Mouse (Mus musculus) cerebellum, adult 2 months (tissue): ENCODE measurements at regions not wholly inside any gene's neighbourhood (a gene's known extent, or its start where the extent isn't known, plus 50 kb on each side); places are given as distances from the start of the nearest gene placed in this dataset.
A peak's percentile ranks its signal among the peaks of the same experiment; 100 is the strongest.

ENCODE experiments used
- DNase-seq, 2 experiments: peaks; one replicate each; pipeline ENCODE4 v3.0.0; 2021
- H3K27ac ChIP-seq: fragments of 200-500 bp; 2 replicates; pipeline ENCODE4 v1.5.1; 2012; ENCODE audit warnings: low read length, control low read depth, inconsistent platforms; ENCODE audit not compliant: insufficient read depth
- H3K27me3 ChIP-seq: fragments of 200-500 bp; 2 replicates; pipeline ENCODE4 v1.6.1; 2012; ENCODE audit warnings: inconsistent platforms, mild to moderate bottlenecking, low read length, moderate library complexity; ENCODE audit not compliant: control insufficient read depth, insufficient read depth
- H3K4me1 ChIP-seq: fragments of 200-500 bp; 2 replicates; pipeline ENCODE4 v1.6.1; 2011; ENCODE audit warnings: low read length; ENCODE audit not compliant: control insufficient read depth, insufficient read depth
- H3K4me3 ChIP-seq: fragments of 200-500 bp; replicated peaks from 2 replicates; pipeline ENCODE3; 2011; ENCODE audit warnings: mild to moderate bottlenecking, low read depth, low read length, control low read depth; ENCODE audit not compliant: insufficient read depth
- CTCF ChIP-seq: fragments of 200-500 bp; IDR thresholded peaks from 2 replicates; pipeline ENCODE4 v1.5.1; 2011; ENCODE audit warnings: low read depth, mild to moderate bottlenecking, control low read depth, low read length, moderate library complexity, borderline replicate concordance; ENCODE audit not compliant: insufficient read depth
- POLR2A ChIP-seq: fragments of 200-500 bp; IDR thresholded peaks from 2 replicates; pipeline ENCODE4 v1.6.1; 2011; ENCODE audit warnings: low read length, control low read depth, borderline replicate concordance; ENCODE audit not compliant: insufficient read depth
- whole genome bisulfite sequencing: fragments of 180-500 bp; shearing (Covaris S2); methylation state at CpG from one replicate; pipeline ENCODE4 v1.1.7; 2018; 5-methylcytosine and 5-hydroxymethylcytosine counted together

- no peak overlapping the region for H3K27ac ChIP-seq
- no peak overlapping the region for H3K4me3 ChIP-seq
- TF ChIP-seq CTCF = no peak
- TF ChIP-seq POLR2A = no peak
- no peak for DNase-seq
- H3K4me1 ChIP-seq = no peaks in the 10 kb centered on the region
- WGBS = 87% methylated on average over 4 of the region's 4 CpGs
- no peaks in the 10 kb centered on the region for H3K27me3 ChIP-seq
Observed at GRCm38 (mm10) chr14:105576266-105576665, 317.9 kb downstream of the Ndfip2 start.

GRCm38 (mm10) chr14:105572036-105572891, 313.9 kb downstream of the Ndfip2 start:
- TF ChIP-seq POLR2A (no peak), CTCF (no peak)
- Histone ChIP-seq H3K27ac (no peak overlapping the region), H3K4me3 (no peak overlapping the region), H3K27me3 (no peaks in the 10 kb centered on the region), H3K4me1 (no peaks in the 10 kb centered on the region)
- 88% methylated on average over 18 of the region's 18 CpGs for WGBS
- no peak for DNase-seq

GRCm38 (mm10) chr14:105570156-105570555, 311.8 kb downstream of the Ndfip2 start:
- no peaks in the 10 kb centered on the region for H3K4me1 ChIP-seq
- no peak for DNase-seq
- no peak overlapping the region for H3K4me3 ChIP-seq
- no peaks in the 10 kb centered on the region for H3K27me3 ChIP-seq
- 87% methylated on average over 6 of the region's 6 CpGs for WGBS
- no peak overlapping the region for H3K27ac ChIP-seq
- TF ChIP-seq CTCF (no peak), POLR2A (no peak)

GRCm38 (mm10) chr14:105565827-105566226, 307.5 kb downstream of the Ndfip2 start:
- Histone ChIP-seq H3K4me3 (no peak overlapping the region), H3K27ac (no peak overlapping the region), H3K4me1 (no peaks in the 10 kb centered on the region), H3K27me3 (no peaks in the 10 kb centered on the region)
- DNase-seq = no peak
- WGBS = 78% methylated on average over 16 of the region's 16 CpGs
- TF ChIP-seq CTCF = no peak
- TF ChIP-seq POLR2A = no peak

- no peak for DNase-seq
- no peak overlapping the region for H3K4me3 ChIP-seq
- H3K27ac ChIP-seq = no peak overlapping the region
- 97% methylated on average over 2 of the region's 2 CpGs for WGBS
- H3K4me1 ChIP-seq = no peaks in the 10 kb centered on the region
- no peak for TF ChIP-seq CTCF
- TF ChIP-seq POLR2A = no peak
- H3K27me3 ChIP-seq = no peaks in the 10 kb centered on the region
Observed at GRCm38 (mm10) chr14:105562843-105563242, 304.5 kb downstream of the Ndfip2 start.

GRCm38 (mm10) chr14:105556813-105557212, 298.4 kb downstream of the Ndfip2 start:
- WGBS = 76% methylated on average over 3 of the region's 3 CpGs
- no peak overlapping the region for H3K27ac ChIP-seq
- TF ChIP-seq POLR2A (no peak), CTCF (no peak)
- H3K4me3 ChIP-seq = no peak overlapping the region
- no peaks in the 10 kb centered on the region for H3K4me1 ChIP-seq
- DNase-seq = no peak
- no peaks in the 10 kb centered on the region for H3K27me3 ChIP-seq

GRCm38 (mm10) chr14:105544066-105544465, 285.7 kb downstream of the Ndfip2 start:
- H3K4me3 ChIP-seq = no peak overlapping the region
- H3K27me3 ChIP-seq = no peaks in the 10 kb centered on the region
- DNase-seq = no peak
- 97% methylated on average over 3 of the region's 3 CpGs for WGBS
- H3K4me1 ChIP-seq = no peaks in the 10 kb centered on the region
- no peak overlapping the region for H3K27ac ChIP-seq
- TF ChIP-seq CTCF (no peak), POLR2A (no peak)

GRCm38 (mm10) chr14:105542486-105543145, 284.2 kb downstream of the Ndfip2 start:
- Histone ChIP-seq H3K4me3 (peak overlapping the region; percentile 43), H3K27ac (no peak overlapping the region), H3K27me3 (no peaks in the 10 kb centered on the region), H3K4me1 (no peaks in the 10 kb centered on the region)
- TF ChIP-seq CTCF = no peak
- TF ChIP-seq POLR2A = no peak
- WGBS = 25% methylated on average over 15 of the region's 15 CpGs
- peak; percentile 17 to 30 for DNase-seq
